Comparison of ENCODE assay signal across 27 mouse cellular contexts in genomic region chr1:160059908-160060307, GRCm38 (mm10). TPM values are rescaled to one million over a fixed set of nuclear protein-coding genes. Genes with fewer than 3 reads are reported as not detected.
DNase-seq lines count a peak whose midpoint lies in the region; ATAC-seq and TF ChIP-seq lines count a peak whose summit lies in the region.
"Had no signal": no experiment of that assay in that cellular context is flagged by ENCODE, and none has a peak within 500 bp of the region (broad histone marks: within the 10 kb centered on the region; RNA-seq: fewer than 3 reads in every experiment).

No protein-coding gene starts in this region.

- no peak overlapping the region for H3K4me2 ChIP-seq in liver, embryonic 13.5 days
- no peak overlapping the region for H3K4me2 ChIP-seq in liver, embryonic 16.5 days (ENCODE audit: low read depth, low read length)
- H3K4me2 ChIP-seq: forebrain, embryonic 15.5 days; hindbrain, embryonic 15.5 days; limb, embryonic 12.5 days; lung, embryonic 14.5 days; midbrain, embryonic 13.5 days had no signal

- no peak overlapping the region for H3K4me3 ChIP-seq in gastrocnemius, adult 2 months
- H3K4me3 ChIP-seq in liver, embryonic 13.5 days (replicated peaks), result no peak overlapping the region
- H3K4me3 ChIP-seq in liver, embryonic 16.5 days (ENCODE audit: low read depth, low read length), result no peak overlapping the region
- H3K4me3 ChIP-seq: forebrain, embryonic 15.5 days; hindbrain, embryonic 10.5 days; hindbrain, embryonic 15.5 days; left cerebral cortex, adult 2 months; limb, embryonic 12.5 days; midbrain, embryonic 13.5 days had no signal

- peaks cover 92% of the 10 kb centered on the region for H3K4me1 ChIP-seq in liver, embryonic 13.5 days (replicated peaks)
- peaks cover 54% of the 10 kb centered on the region for H3K4me1 ChIP-seq in liver, embryonic 16.5 days (ENCODE audit: control insufficient read depth, low read depth, low read length)
- H3K4me1 ChIP-seq: forebrain, embryonic 15.5 days; hindbrain, embryonic 10.5 days; hindbrain, embryonic 15.5 days; limb, embryonic 12.5 days; midbrain, embryonic 13.5 days had no signal

- TF ChIP-seq CTCF in gastrocnemius, adult 2 months (IDR thresholded peaks at IDR 0.05), result no peak

- H3K9ac ChIP-seq in liver, embryonic 13.5 days, result peak overlapping the region; percentile 64; the same call in 1 of the 2 replicates
- H3K9ac ChIP-seq in liver, embryonic 16.5 days (ENCODE audit: low read depth, low read length), result no peak overlapping the region
- H3K9ac ChIP-seq: forebrain, embryonic 15.5 days; hindbrain, embryonic 15.5 days; limb, embryonic 12.5 days; lung, embryonic 14.5 days; midbrain, embryonic 13.5 days had no signal

- 47% methylated on average over 1 of the region's 1 CpGs for WGBS in liver, embryonic 13.5 days (ENCODE audit: insufficient replicate concordance)
- WGBS in liver, embryonic 16.5 days (ENCODE audit: insufficient replicate concordance), result 34% methylated on average over 1 of the region's 1 CpGs

- 0 out of 2 replicates have a peak, but pooled peaks cover 3% of the 10 kb centered on the region for H3K36me3 ChIP-seq in liver, embryonic 13.5 days
- no peaks in the 10 kb centered on the region for H3K36me3 ChIP-seq in liver, embryonic 16.5 days (ENCODE audit: control insufficient read depth, insufficient read depth)
- H3K36me3 ChIP-seq: forebrain, embryonic 15.5 days; hindbrain, embryonic 10.5 days; hindbrain, embryonic 15.5 days; limb, embryonic 12.5 days; midbrain, embryonic 13.5 days had no signal

- no peak for ATAC-seq in liver, embryonic 13.5 days (ENCODE audit: low read depth)
- ATAC-seq in liver, embryonic 16.5 days (ENCODE audit: low read depth), result no peak
- ATAC-seq: forebrain, embryonic 15.5 days; inflammation-experienced regulatory T-cells, adult 6 months; midbrain, embryonic 13.5 days had no signal

- H3K27me3 ChIP-seq in liver, embryonic 13.5 days, result no peaks in the 10 kb centered on the region
- H3K27me3 ChIP-seq in liver, embryonic 16.5 days (ENCODE audit: control insufficient read depth, insufficient read depth, low read depth, low read length), result no peaks in the 10 kb centered on the region
- H3K27me3 ChIP-seq: forebrain, embryonic 15.5 days; hindbrain, embryonic 15.5 days; limb, embryonic 12.5 days; midbrain, embryonic 13.5 days had no signal

- no peak for DNase-seq in gastrocnemius, adult 2 months
- no peak for DNase-seq in gastrocnemius, adult 8-10 months (ENCODE audit: low spot score in 2 of 2)
- no peak for DNase-seq in liver, embryonic 13.5 days
- no peak for DNase-seq in liver
- peak; percentile 51 for DNase-seq in Muller cell, postnatal 12 days (ENCODE audit: inconsistent ontology term)
- no peak for DNase-seq in layer of hippocampus, adult 8-10 months (ENCODE audit: low spot score in 2 of 2)
- DNase-seq in frontal cortex, adult 2 months (ENCODE audit: extremely low spot score in 1 of 2, low spot score in 1 of 2), result no peak
- DNase-seq: adrenal gland, adult 8-10 months; cerebellum, adult 8-10 months; cerebellum, postnatal 36 days; gastrocnemius, postnatal 10 days; heart, postnatal 10 days; kidney, adult 11 months; kidney, postnatal 14 days; thymus, adult 2 months; thymus, postnatal 36 days had no signal

- peak overlapping the region; percentile 35; the same call in 1 of the 2 replicates for H3K27ac ChIP-seq in gastrocnemius, adult 2 months
- peak overlapping the region; percentile 97 for H3K27ac ChIP-seq in liver, embryonic 13.5 days
- peak overlapping the region; percentile 94 for H3K27ac ChIP-seq in liver, embryonic 16.5 days (ENCODE audit: low read length)
- H3K27ac ChIP-seq: forebrain, embryonic 15.5 days; hindbrain, embryonic 10.5 days; hindbrain, embryonic 15.5 days; left cerebral cortex, adult 2 months; limb, embryonic 12.5 days; macrophage; midbrain, embryonic 13.5 days had no signal

- intact Hi-C loops in gastrocnemius, adult 2 months (cut with DNase I), result no loop called here

- no peaks in the 10 kb centered on the region for H3K9me3 ChIP-seq in liver, embryonic 13.5 days (replicated peaks)
- H3K9me3 ChIP-seq in liver, embryonic 16.5 days (replicated peaks; ENCODE audit: control insufficient read depth, low read length), result no peaks in the 10 kb centered on the region
- H3K9me3 ChIP-seq: forebrain, embryonic 15.5 days; hindbrain, embryonic 10.5 days; hindbrain, embryonic 15.5 days; limb, embryonic 12.5 days; midbrain, embryonic 13.5 days had no signal

RNA-seq across cellular contexts. Expression of gene 4930523C07Rik, which starts 15.7 kb away (rescaled TPM):
- total RNA-seq in gastrocnemius, adult 2 months (2021), result 1 to 10 TPM; 5.2 to 8.9 TPM
- total RNA-seq in gastrocnemius, adult 8-10 months (2022), result 1 to 10 TPM; 2.5 to 5.5 (median 3.1) TPM
- 29.8 and 30.3 TPM in 2 replicates for polyA plus RNA-seq in liver, embryonic 13.5 days (2015; fragmentation: Nextera tagmentation; extraction: Ambion mirVana)
- 23.8 and 26.8 TPM in 2 replicates for polyA plus RNA-seq in liver, embryonic 16.5 days (2015; fragmentation: Nextera tagmentation; extraction: Ambion mirVana)
- total RNA-seq in layer of hippocampus, adult 8-10 months (2022), result 1 to 10 TPM; 1.3 to 3.3 (median 2.2) TPM
- polyA plus RNA-seq in frontal cortex, adult 2 months (2012; rRNA removed), result 1.6 and 2.3 TPM in 2 replicates
- total RNA-seq: MEL had no signal

Comparison
In these comparisons a context has a peak if more than half of its experiments do, and no peak if none do; other contexts are left out.
1. H3K27ac ChIP-seq: peak in every context shown above with its lines; median percentile 97 in liver, embryonic 13.5 days; 94 in liver, embryonic 16.5 days; 35 in gastrocnemius, adult 2 months.